Mouse (Mus musculus) olfactory bulb, adult 2 months (tissue): ENCODE data around the gene Ift43. TPM values are rescaled to one million over a fixed set of nuclear protein-coding genes. Genes with fewer than 3 reads are reported as not detected.

ENCODE experiments used
- H3K27ac ChIP-seq: fragments of 200-500 bp; 2 replicates; pipeline ENCODE4 v1.5.1; 2012; ENCODE audit warnings: low read depth, low read length; ENCODE audit not compliant: insufficient read depth
- H3K4me1 ChIP-seq: fragments of 200-500 bp; 2 replicates; pipeline ENCODE4 v1.6.1; 2012; ENCODE audit warnings: low read length; ENCODE audit not compliant: control insufficient read depth, insufficient read depth
- H3K4me3 ChIP-seq: fragments of 200-500 bp; 2 replicates; pipeline ENCODE4 v1.5.1; 2012; ENCODE audit warnings: mild to moderate bottlenecking, low read depth, low read length, moderate library complexity; ENCODE audit not compliant: insufficient read depth
- CTCF ChIP-seq: fragments of 200-500 bp; IDR thresholded peaks from 2 replicates; pipeline ENCODE4 v1.5.1; 2012; ENCODE audit warnings: low read depth, mild to moderate bottlenecking, low read length, moderate library complexity; ENCODE audit not compliant: insufficient read depth
- POLR2A ChIP-seq: fragments of 200-500 bp; IDR thresholded peaks from 2 replicates; pipeline ENCODE4 v1.6.1; 2012; ENCODE audit warnings: mild to moderate bottlenecking, low read depth, low read length, moderate library complexity; ENCODE audit not compliant: insufficient read depth
- WGBS: fragments of 180-500 bp; shearing (Covaris S2); methylation state at CpG from one replicate; pipeline ENCODE4 v1.1.7; 2018; 5-methylcytosine and 5-hydroxymethylcytosine counted together
- polyA plus RNA-seq: library from polyadenylated mRNA; stranded (reverse); fragments of >200 nt; gene quantifications from 2 replicates; pipeline ENCODE4 v1.2.4, GENCODE M21; 2012; ENCODE audit warnings: low replicate concordance; ENCODE audit not compliant: missing spikeins, insufficient read depth, insufficient read length

The Ift43 gene
- polyA plus RNA-seq, 1 experiment = not detected

DNA sequence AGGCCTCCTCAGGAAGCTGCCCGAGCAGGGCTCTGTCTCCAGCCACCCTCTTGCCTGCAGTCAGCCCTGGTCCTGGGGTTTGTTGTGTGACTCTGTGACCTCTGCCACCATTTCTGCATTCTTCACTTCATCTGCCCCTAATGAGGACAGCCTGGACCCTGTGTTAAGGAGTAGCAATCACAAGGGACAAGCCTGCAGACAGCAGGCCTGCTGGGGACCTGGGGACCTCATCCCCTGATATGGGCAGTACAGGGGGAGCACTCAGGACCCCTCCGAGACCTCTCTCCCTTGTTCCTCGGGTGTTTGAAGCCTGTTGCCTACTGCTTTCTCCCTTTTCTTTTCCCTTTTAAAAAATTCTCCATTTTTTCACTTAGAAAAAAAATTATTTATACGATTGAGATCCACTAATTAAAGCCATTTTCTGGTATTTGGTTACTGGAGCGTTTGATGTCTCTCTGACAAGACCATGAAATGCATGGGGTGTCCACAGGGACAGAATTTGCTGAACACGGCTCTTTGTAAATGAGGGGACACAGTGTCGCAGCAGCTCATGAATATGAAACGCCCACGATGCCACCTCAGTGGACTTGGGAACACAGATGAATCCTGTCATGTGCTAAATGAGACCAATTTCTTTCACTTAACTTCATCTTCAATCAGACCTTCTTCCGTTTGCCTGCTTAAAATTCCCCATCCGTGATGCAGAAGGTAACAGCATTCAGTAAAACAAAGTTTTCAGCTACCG is 71.0 kb downstream of the Ift43 start:
- Histone ChIP-seq H3K27ac (no peak overlapping the region), H3K4me3 (no peak overlapping the region), H3K4me1 (peaks cover 12% of the 10 kb centered on the region)
- 84% methylated on average over 12 of the region's 12 CpGs for WGBS
- TF ChIP-seq CTCF (no peak), POLR2A (no peak)

DNA sequence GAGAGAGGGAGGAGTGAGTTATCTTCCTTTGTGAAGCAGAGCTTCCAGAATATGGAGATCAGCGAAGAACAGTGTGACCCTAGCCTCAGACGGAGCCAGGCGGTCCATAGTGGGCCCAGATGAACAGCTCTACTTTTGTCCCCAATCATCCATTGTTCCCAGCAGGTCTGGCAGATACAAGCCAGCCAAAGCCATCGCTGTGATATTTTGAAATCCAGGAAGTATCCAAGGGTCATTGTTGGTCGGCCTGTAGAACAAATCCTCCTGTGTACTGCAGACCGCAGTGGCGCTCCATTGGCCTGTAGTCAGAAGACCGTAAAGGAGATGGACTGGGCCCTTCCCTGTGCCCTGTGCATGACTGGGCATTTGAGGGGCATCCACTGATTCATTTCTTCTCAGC is 72.8 kb downstream of the Ift43 start:
- TF ChIP-seq POLR2A (no peak), CTCF (no peak)
- peaks cover 20% of the 10 kb centered on the region for H3K4me1 ChIP-seq
- no peak overlapping the region for H3K4me3 ChIP-seq
- 85% methylated on average over 8 of the region's 8 CpGs for WGBS
- H3K27ac ChIP-seq = no peak overlapping the region

DNA sequence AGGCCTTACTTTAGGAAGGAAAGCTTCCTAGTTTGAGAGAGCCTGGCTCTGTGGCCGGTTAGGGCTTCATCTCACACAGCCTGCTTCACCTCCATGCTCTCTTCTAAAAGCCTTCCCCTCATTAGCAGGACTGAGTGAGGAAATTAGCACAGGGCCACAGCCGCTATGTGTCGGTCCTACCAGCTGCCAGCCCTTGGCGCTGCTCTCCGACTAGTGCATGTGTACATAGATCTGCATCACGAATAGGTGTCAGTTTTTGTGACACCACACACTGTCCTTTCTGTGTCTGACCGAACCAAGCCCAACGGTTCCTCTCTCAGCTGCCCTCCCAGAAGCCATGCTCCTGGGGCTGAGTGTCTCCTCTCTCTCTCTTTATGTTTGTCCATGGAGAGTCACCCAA is 74.8 kb downstream of the Ift43 start:
- Histone ChIP-seq H3K4me3 (no peak overlapping the region), H3K27ac (no peak overlapping the region), H3K4me1 (peaks cover 24% of the 10 kb centered on the region)
- TF ChIP-seq CTCF = no peak
- no peak for TF ChIP-seq POLR2A
- 93% methylated on average over 8 of the region's 8 CpGs for WGBS

DNA sequence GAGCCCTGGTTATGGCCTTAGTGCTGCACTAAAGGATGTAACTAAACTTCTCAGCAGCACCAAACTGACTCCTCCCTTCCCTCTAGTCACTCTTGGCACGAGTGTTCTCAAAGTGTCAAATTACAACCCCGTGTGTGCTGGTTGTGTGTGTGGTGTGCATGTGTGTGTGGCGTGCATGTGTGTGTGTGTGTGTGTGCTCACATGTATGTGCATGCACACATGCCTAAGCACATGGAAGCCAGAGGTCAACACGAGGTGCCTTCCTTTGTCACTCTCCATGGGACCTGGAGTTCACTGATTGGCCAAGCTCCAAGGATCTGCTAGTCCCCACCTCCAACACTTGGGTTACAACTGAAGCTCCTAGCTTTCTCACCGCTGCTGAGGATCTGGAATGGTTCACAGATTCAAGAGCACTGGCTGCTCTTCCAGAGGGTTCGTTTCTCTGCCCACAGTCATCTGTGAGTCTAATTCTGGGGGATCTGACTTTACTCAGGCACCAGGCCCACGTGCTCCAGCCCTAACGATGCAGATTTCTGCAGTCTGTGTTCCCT is 75.6 kb downstream of the Ift43 start:
- no peak overlapping the region for H3K27ac ChIP-seq
- TF ChIP-seq CTCF = no peak
- no peak for TF ChIP-seq POLR2A
- peaks cover 29% of the 10 kb centered on the region for H3K4me1 ChIP-seq
- WGBS = 28% methylated on average over 8 of the region's 8 CpGs
- H3K4me3 ChIP-seq = no peak overlapping the region

DNA sequence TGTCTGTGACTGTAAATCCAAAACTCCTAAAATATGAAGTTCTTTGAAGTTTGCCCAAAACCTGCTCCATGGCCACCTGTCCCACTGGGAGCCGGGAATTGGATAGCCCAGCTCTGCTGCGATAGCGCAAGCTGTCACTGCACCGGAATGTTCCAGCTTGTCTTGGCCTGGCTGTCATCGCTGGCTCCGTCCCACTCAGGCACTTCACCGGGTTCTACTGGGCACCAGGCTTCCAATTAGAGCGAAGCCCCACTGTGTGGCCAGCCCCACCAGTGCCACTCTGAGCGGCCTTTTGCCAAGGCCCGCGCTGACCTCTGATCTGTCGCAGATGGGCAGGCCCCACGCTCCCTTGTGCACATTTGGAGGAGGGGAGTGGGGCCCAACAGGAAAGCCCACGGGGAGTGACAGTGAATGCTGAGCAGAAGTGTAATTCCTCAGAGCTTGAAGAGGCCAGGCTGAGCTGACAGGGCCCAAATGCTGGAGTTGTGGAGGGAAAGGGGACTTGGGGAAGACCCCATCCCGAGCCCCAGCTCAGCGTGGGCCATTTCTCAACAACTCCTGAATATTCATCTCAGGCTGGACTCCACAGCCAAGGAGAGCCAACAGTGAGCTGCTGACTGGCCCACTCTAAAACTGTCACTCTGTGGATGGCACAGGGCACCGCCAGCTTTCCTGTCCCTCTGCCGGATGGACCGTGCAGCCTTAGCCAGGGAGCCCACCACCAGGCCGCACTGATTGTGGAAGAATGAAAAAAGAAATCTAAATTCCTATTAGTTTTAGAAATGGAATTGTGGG is 76.5 kb downstream of the Ift43 start:
- peaks cover 35% of the 10 kb centered on the region for H3K4me1 ChIP-seq
- no peak overlapping the region for H3K4me3 ChIP-seq
- H3K27ac ChIP-seq = no peak overlapping the region
- TF ChIP-seq CTCF = no peak
- WGBS = 72% methylated on average over 20 of the region's 20 CpGs

- 93% methylated on average over 6 of the region's 6 CpGs for WGBS
- Histone ChIP-seq H3K4me3 (no peak overlapping the region), H3K4me1 (peaks cover 35% of the 10 kb centered on the region), H3K27ac (no peak overlapping the region)
- TF ChIP-seq CTCF (no peak), POLR2A (no peak)
Observed at GRCm38 (mm10) chr12:86161436-86161835, 79.1 kb downstream of the Ift43 start.

DNA sequence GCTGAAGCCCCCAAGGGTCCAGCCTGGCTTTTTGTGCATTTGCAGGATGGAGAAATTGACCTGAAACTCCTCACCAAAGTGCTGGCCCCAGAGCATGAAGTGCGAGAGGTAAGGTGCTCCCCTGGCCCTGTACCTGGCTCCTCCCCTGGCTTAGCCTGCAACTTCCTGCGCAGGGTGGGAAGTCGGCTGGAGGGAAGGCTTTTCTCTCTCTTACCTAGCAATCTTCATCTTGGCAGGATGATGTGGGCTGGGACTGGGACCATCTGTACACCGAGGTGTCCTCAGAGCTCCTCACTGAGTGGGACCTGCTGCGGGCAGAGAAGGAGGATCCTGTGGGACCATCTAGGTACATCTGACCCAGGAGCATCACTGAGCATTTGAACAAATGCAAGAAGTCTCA is 79.6 kb downstream of the Ift43 start:
- Histone ChIP-seq H3K4me1 (peaks cover 37% of the 10 kb centered on the region), H3K4me3 (no peak overlapping the region), H3K27ac (no peak overlapping the region)
- 98% methylated on average over 5 of the region's 5 CpGs for WGBS
- TF ChIP-seq POLR2A (no peak), CTCF (no peak)

- peaks cover 32% of the 10 kb centered on the region for H3K4me1 ChIP-seq
- no peak for TF ChIP-seq POLR2A
- no peak overlapping the region for H3K4me3 ChIP-seq
- no peak overlapping the region for H3K27ac ChIP-seq
- 37% methylated on average over 12 of the region's 12 CpGs for WGBS
Observed at GRCm38 (mm10) chr12:86162890-86163816, 80.8 kb downstream of the Ift43 start.
